Mouse (Mus musculus): ENCODE measurements around the gene Tjp2. TPM values are rescaled to one million over a fixed set of nuclear protein-coding genes. Genes with fewer than 3 reads are reported as not detected.

Gene Tjp2
- polyA plus RNA-seq (2015; fragmentation: Nextera tagmentation; extraction: Ambion mirVana), result 18.3 and 20.6 TPM in 2 replicates

- Histone ChIP-seq H3K9me3 (ENCODE audit: control insufficient read depth, low read length) (no peaks in the 10 kb centered on the region), H3K4me3 (ENCODE audit: low read depth, low read length) (peak within 1 kb of the TSS; percentile 59), H3K27me3 (ENCODE audit: control insufficient read depth, insufficient read depth, low read length) (0 out of 2 replicates have a peak, but pooled peaks cover 2% of the 10 kb centered on the region), H3K36me3 (ENCODE audit: control insufficient read depth, insufficient read depth, low read length) (no peaks in the 10 kb centered on the region), H3K4me2 (replicated peaks; ENCODE audit: low read depth) (peak within 1 kb of the TSS; percentile 64), H3K4me1 (replicated peaks; ENCODE audit: control insufficient read depth, insufficient read depth) (no peaks in the 10 kb centered on the region), H3K9ac (ENCODE audit: low read length) (peak within 1 kb of the TSS; percentile 78), H3K27ac (replicated peaks) (peak within 1 kb of the TSS; percentile 97)
- DNase-seq (ENCODE audit: low spot score) (peak; percentile 92), ATAC-seq (ENCODE audit: low FRiP score, low TSS enrichment) (peak; percentile 84)
- peak; percentile 83 for TF ChIP-seq CTCF (IDR thresholded peaks at IDR 0.05; ENCODE audit: low read depth)
- no peak for TF ChIP-seq EP300 (optimal IDR thresholded peaks at IDR 0.05)
- WGBS, result under 1% methylated on average over 59 of the region's 59 CpGs
Observed at GRCm38 (mm10) chr19:24224500-24225304, at the start of gene Tjp2. TSS of gene Tjp2 (minus strand) at chr19:24225030.

GRCm38 (mm10) chr19:24274281-24274680 is 49.5 kb upstream of the Tjp2 start:
- ATAC-seq (ENCODE audit: low FRiP score, low TSS enrichment) (no peak), DNase-seq (ENCODE audit: low spot score) (no peak)
- peaks cover 3% of the 10 kb centered on the region; the same call in 1 of the 2 replicates for H3K4me1 ChIP-seq (replicated peaks; ENCODE audit: control insufficient read depth, insufficient read depth)
- H3K4me2 ChIP-seq (replicated peaks; ENCODE audit: low read depth), result no peak overlapping the region
- H3K9me3 ChIP-seq (ENCODE audit: control insufficient read depth, low read length), result no peaks in the 10 kb centered on the region
- no peak overlapping the region for H3K4me3 ChIP-seq (ENCODE audit: low read depth, low read length)
- TF ChIP-seq CTCF (IDR thresholded peaks at IDR 0.05; ENCODE audit: low read depth) (no peak), EP300 (optimal IDR thresholded peaks at IDR 0.05) (no peak)
- no peaks in the 10 kb centered on the region for H3K27me3 ChIP-seq (ENCODE audit: control insufficient read depth, insufficient read depth, low read length)
- WGBS, result 61% methylated on average over 3 of the region's 3 CpGs
- H3K36me3 ChIP-seq (ENCODE audit: control insufficient read depth, insufficient read depth, low read length), result no peaks in the 10 kb centered on the region
- H3K9ac ChIP-seq (ENCODE audit: low read length), result no peak overlapping the region
- H3K27ac ChIP-seq (replicated peaks), result no peak overlapping the region

- peak; percentile 96 for ATAC-seq (ENCODE audit: low FRiP score, low TSS enrichment)
- Histone ChIP-seq H3K4me1 (replicated peaks; ENCODE audit: control insufficient read depth, insufficient read depth) (peaks cover 3% of the 10 kb centered on the region; the same call in 1 of the 2 replicates), H3K36me3 (ENCODE audit: control insufficient read depth, insufficient read depth, low read length) (no peaks in the 10 kb centered on the region), H3K27me3 (ENCODE audit: control insufficient read depth, insufficient read depth, low read length) (no peaks in the 10 kb centered on the region), H3K4me3 (ENCODE audit: low read depth, low read length) (no peak overlapping the region), H3K9me3 (ENCODE audit: control insufficient read depth, low read length) (no peaks in the 10 kb centered on the region), H3K4me2 (replicated peaks; ENCODE audit: low read depth) (peak overlapping the region; percentile 35), H3K9ac (ENCODE audit: low read length) (peak overlapping the region; percentile 41; the same call in 1 of the 2 replicates), H3K27ac (replicated peaks) (no peak overlapping the region)
- DNase-seq (ENCODE audit: low spot score), result peak; percentile 93
- WGBS, result 39% methylated on average over 16 of the region's 16 CpGs
- TF ChIP-seq CTCF (IDR thresholded peaks at IDR 0.05; ENCODE audit: low read depth), result peak; percentile 96
- no peak for TF ChIP-seq EP300 (optimal IDR thresholded peaks at IDR 0.05)
Observed at GRCm38 (mm10) chr19:24271746-24272426, 47.1 kb upstream of the Tjp2 start.

- H3K4me1 ChIP-seq (replicated peaks; ENCODE audit: control insufficient read depth, insufficient read depth), result peaks cover 3% of the 10 kb centered on the region; the same call in 1 of the 2 replicates
- no peaks in the 10 kb centered on the region for H3K9me3 ChIP-seq (ENCODE audit: control insufficient read depth, low read length)
- 36% methylated on average over 7 of the region's 7 CpGs for WGBS
- TF ChIP-seq EP300 (optimal IDR thresholded peaks at IDR 0.05) (no peak), CTCF (IDR thresholded peaks at IDR 0.05; ENCODE audit: low read depth) (no peak)
- no peak overlapping the region for H3K4me3 ChIP-seq (ENCODE audit: low read depth, low read length)
- H3K9ac ChIP-seq (ENCODE audit: low read length), result no peak overlapping the region
- H3K27me3 ChIP-seq (ENCODE audit: control insufficient read depth, insufficient read depth, low read length), result no peaks in the 10 kb centered on the region
- H3K4me2 ChIP-seq (replicated peaks; ENCODE audit: low read depth), result peak overlapping the region; percentile 35
- peak overlapping the region; percentile 46; the same call in 1 of the 2 replicates for H3K27ac ChIP-seq (replicated peaks)
- DNase-seq (ENCODE audit: low spot score), result peak; percentile 73
- ATAC-seq (ENCODE audit: low FRiP score, low TSS enrichment), result peak; percentile 92
- H3K36me3 ChIP-seq (ENCODE audit: control insufficient read depth, insufficient read depth, low read length), result no peaks in the 10 kb centered on the region
Observed at GRCm38 (mm10) chr19:24271326-24271725, 46.5 kb upstream of the Tjp2 start.

- H3K4me1 ChIP-seq (replicated peaks; ENCODE audit: control insufficient read depth, insufficient read depth), result peaks cover 3% of the 10 kb centered on the region; the same call in 1 of the 2 replicates
- ATAC-seq (ENCODE audit: low FRiP score, low TSS enrichment), result no peak
- TF ChIP-seq EP300 (optimal IDR thresholded peaks at IDR 0.05) (no peak), CTCF (IDR thresholded peaks at IDR 0.05; ENCODE audit: low read depth) (no peak)
Observed at GRCm38 (mm10) chr19:24268531-24268930, 43.7 kb upstream of the Tjp2 start.

More at GRCm38 (mm10) chr19:24268531-24268930, 43.7 kb upstream of the Tjp2 start:
- Histone ChIP-seq H3K27ac (replicated peaks) (no peak overlapping the region), H3K4me2 (replicated peaks; ENCODE audit: low read depth) (no peak overlapping the region), H3K27me3 (ENCODE audit: control insufficient read depth, insufficient read depth, low read length) (no peaks in the 10 kb centered on the region), H3K9ac (ENCODE audit: low read length) (no peak overlapping the region), H3K36me3 (ENCODE audit: control insufficient read depth, insufficient read depth, low read length) (0 out of 2 replicates have a peak, but pooled peaks cover 3% of the 10 kb centered on the region), H3K9me3 (ENCODE audit: control insufficient read depth, low read length) (no peaks in the 10 kb centered on the region), H3K4me3 (ENCODE audit: low read depth, low read length) (no peak overlapping the region)
- no peak for DNase-seq (ENCODE audit: low spot score)
- WGBS, result 50% methylated on average over 4 of the region's 4 CpGs

Data from stomach, postnatal 0 days (tissue).